ENCODE assay signal across 13 mouse cellular contexts in genomic region chr7:77441622-77442021, GRCm38 (mm10).
DNase-seq lines count a peak whose midpoint lies in the region; ATAC-seq and TF ChIP-seq lines count a peak whose summit lies in the region.
"Had no signal": no experiment of that assay in that cellular context is flagged by ENCODE, and none has a peak within 500 bp of the region (broad histone marks: within the 10 kb centered on the region; RNA-seq: fewer than 3 reads in every experiment).

No protein-coding gene starts in this region.

- H3K27me3 ChIP-seq in heart, postnatal 0 days (ENCODE audit: control insufficient read depth, insufficient read depth, low read length): no peaks in the 10 kb centered on the region
- no peaks in the 10 kb centered on the region for H3K27me3 ChIP-seq in liver, postnatal 0 days (ENCODE audit: insufficient read depth, low read length)
- no peaks in the 10 kb centered on the region for H3K27me3 ChIP-seq in Patski
- no peaks in the 10 kb centered on the region for H3K27me3 ChIP-seq in embryonic facial prominence, embryonic 14.5 days (replicated peaks; ENCODE audit: control insufficient read depth, insufficient read depth, low read length)
- H3K27me3 ChIP-seq in forebrain, embryonic 11.5 days (ENCODE audit: control insufficient read depth, insufficient read depth, low read length): no peaks in the 10 kb centered on the region

- no peak overlapping the region for H3K4me2 ChIP-seq in heart, postnatal 0 days (ENCODE audit: low read depth, low read length)
- H3K4me2 ChIP-seq in liver, postnatal 0 days (ENCODE audit: low read depth, low read length): no peak overlapping the region
- no peak overlapping the region for H3K4me2 ChIP-seq in embryonic facial prominence, embryonic 14.5 days (ENCODE audit: low read depth, low read length)
- H3K4me2 ChIP-seq in forebrain, embryonic 11.5 days (ENCODE audit: low read depth, low read length, severe bottlenecking): no peak overlapping the region

- in situ Hi-C loops in Patski (cut with MboI; ENCODE audit: low pct_unique_long_range_greater_than_20kb): no loop called here

- no peak for DNase-seq in heart, postnatal 0 days (ENCODE audit: low spot score)
- DNase-seq in heart, postnatal 36 days: no peak
- no peak for DNase-seq in liver, postnatal 0 days
- DNase-seq in liver (no peak), Patski (ENCODE audit: low read depth, low spot score) (no peak)
- DNase-seq in embryonic facial prominence, embryonic 14.5 days (ENCODE audit: low spot score): peak; percentile 8
- DNase-seq in forebrain, embryonic 11.5 days (ENCODE audit: low spot score): no peak
- DNase-seq: adrenal gland, postnatal 14 days; cerebellum, adult 8-10 months; thymus, postnatal 36 days had no signal

- no peak overlapping the region for H3K4me3 ChIP-seq in heart, postnatal 0 days (ENCODE audit: low read depth, low read length)
- no peak overlapping the region for H3K4me3 ChIP-seq in liver, postnatal 0 days (ENCODE audit: low read depth, low read length)
- H3K4me3 ChIP-seq in embryonic facial prominence, embryonic 14.5 days (ENCODE audit: low read depth, low read length): no peak overlapping the region
- no peak overlapping the region for H3K4me3 ChIP-seq in forebrain, embryonic 11.5 days (ENCODE audit: low read depth, low read length)

- H3K9ac ChIP-seq in heart, postnatal 0 days (replicated peaks; ENCODE audit: low read depth, low read length): no peak overlapping the region
- H3K9ac ChIP-seq in liver, postnatal 0 days (replicated peaks): no peak overlapping the region
- no peak overlapping the region for H3K9ac ChIP-seq in embryonic facial prominence, embryonic 14.5 days (ENCODE audit: low read depth, low read length)
- H3K9ac ChIP-seq in forebrain, embryonic 11.5 days (ENCODE audit: low read length): no peak overlapping the region

- no peak for ATAC-seq in heart, postnatal 0 days (ENCODE audit: insufficient read depth, low read depth)
- no peak for ATAC-seq in liver, postnatal 0 days
- ATAC-seq in Patski: no peak
- ATAC-seq in embryonic facial prominence, embryonic 14.5 days (ENCODE audit: low read depth): no peak
- no peak for ATAC-seq in forebrain, embryonic 11.5 days (replicated peaks; ENCODE audit: low FRiP score)
- ATAC-seq in megakaryocyte, adult 5-6 weeks (ENCODE audit: poor library complexity, severe bottlenecking): no peak
- ATAC-seq: forebrain, embryonic 16.5 days had no signal

- H3K9me3 ChIP-seq in heart, postnatal 0 days (replicated peaks; ENCODE audit: control insufficient read depth, low read length): no peaks in the 10 kb centered on the region
- no peaks in the 10 kb centered on the region for H3K9me3 ChIP-seq in liver, postnatal 0 days (ENCODE audit: low read length)
- no peaks in the 10 kb centered on the region for H3K9me3 ChIP-seq in embryonic facial prominence, embryonic 14.5 days (ENCODE audit: control insufficient read depth, low read length)
- H3K9me3 ChIP-seq in forebrain, embryonic 11.5 days (ENCODE audit: control insufficient read depth, low read length): no peaks in the 10 kb centered on the region

- TF ChIP-seq CTCF in heart, postnatal 0 days (IDR thresholded peaks at IDR 0.05; ENCODE audit: low read depth): peak; percentile 20; the same call in 1 of the 2 replicates
- 0 out of 2 replicates have a peak, but pooled peaks have one; percentile 8 for TF ChIP-seq CTCF in liver, postnatal 0 days (IDR thresholded peaks at IDR 0.05; ENCODE audit: low read depth)
- peak; percentile 56 for TF ChIP-seq CTCF in Patski (IDR thresholded peaks at IDR 0.05)

- POLR2A ChIA-PET in Patski (lab: Charles Lee): no interaction called here

- H3K36me3 ChIP-seq in heart, postnatal 0 days (replicated peaks; ENCODE audit: control insufficient read depth, insufficient read depth, low read length): no peaks in the 10 kb centered on the region
- no peaks in the 10 kb centered on the region for H3K36me3 ChIP-seq in liver, postnatal 0 days (replicated peaks; ENCODE audit: insufficient read depth, low read length)
- H3K36me3 ChIP-seq in embryonic facial prominence, embryonic 14.5 days (ENCODE audit: control insufficient read depth, insufficient read depth, low read length): no peaks in the 10 kb centered on the region
- no peaks in the 10 kb centered on the region for H3K36me3 ChIP-seq in forebrain, embryonic 11.5 days (ENCODE audit: control insufficient read depth, insufficient read depth, low read length)
- H3K36me3 ChIP-seq: G1E had no signal

- 54% methylated on average over 2 of the region's 2 CpGs for WGBS in heart, postnatal 0 days
- WGBS in liver, postnatal 0 days (ENCODE audit: insufficient replicate concordance): 49% methylated on average over 2 of the region's 2 CpGs
- 71% methylated on average over 2 of the region's 2 CpGs for WGBS in embryonic facial prominence, embryonic 14.5 days
- 78% methylated on average over 2 of the region's 2 CpGs for WGBS in forebrain, embryonic 11.5 days

- intact Hi-C loops in heart, postnatal 36 days (cut with DNase I): no loop called here

- H3K27ac ChIP-seq in heart, postnatal 0 days (ENCODE audit: low read depth): no peak overlapping the region
- no peak overlapping the region for H3K27ac ChIP-seq in liver, postnatal 0 days (ENCODE audit: low read depth)
- no peak overlapping the region for H3K27ac ChIP-seq in embryonic facial prominence, embryonic 14.5 days (replicated peaks; ENCODE audit: low read depth, low read length)
- H3K27ac ChIP-seq in forebrain, embryonic 11.5 days (ENCODE audit: low read depth, low read length): no peak overlapping the region

- no peak for TF ChIP-seq EP300 in heart, postnatal 0 days (IDR thresholded peaks at IDR 0.05; ENCODE audit: low read depth)
- no peak for TF ChIP-seq EP300 in liver, postnatal 0 days (IDR thresholded peaks at IDR 0.05; ENCODE audit: low read depth)

- CTCF ChIA-PET in Patski (lab: Charles Lee): interaction anchor here (1.5 kb wide), 1 partner anchor 14 kb away, joined by 3 read pairs; no protein-coding TSS in a partner anchor

- H3K4me1 ChIP-seq in heart, postnatal 0 days (ENCODE audit: control insufficient read depth, insufficient read depth): no peaks in the 10 kb centered on the region
- H3K4me1 ChIP-seq in liver, postnatal 0 days (ENCODE audit: insufficient read depth): no peaks in the 10 kb centered on the region
- no peaks in the 10 kb centered on the region for H3K4me1 ChIP-seq in embryonic facial prominence, embryonic 14.5 days (ENCODE audit: control insufficient read depth, insufficient read depth, low read length)
- H3K4me1 ChIP-seq in forebrain, embryonic 11.5 days (replicated peaks; ENCODE audit: control insufficient read depth, insufficient read depth, low read length): no peaks in the 10 kb centered on the region
